Mouse (Mus musculus): Measurements from ENCODE around the gene Acadsb.

Gene Acadsb

DNA sequence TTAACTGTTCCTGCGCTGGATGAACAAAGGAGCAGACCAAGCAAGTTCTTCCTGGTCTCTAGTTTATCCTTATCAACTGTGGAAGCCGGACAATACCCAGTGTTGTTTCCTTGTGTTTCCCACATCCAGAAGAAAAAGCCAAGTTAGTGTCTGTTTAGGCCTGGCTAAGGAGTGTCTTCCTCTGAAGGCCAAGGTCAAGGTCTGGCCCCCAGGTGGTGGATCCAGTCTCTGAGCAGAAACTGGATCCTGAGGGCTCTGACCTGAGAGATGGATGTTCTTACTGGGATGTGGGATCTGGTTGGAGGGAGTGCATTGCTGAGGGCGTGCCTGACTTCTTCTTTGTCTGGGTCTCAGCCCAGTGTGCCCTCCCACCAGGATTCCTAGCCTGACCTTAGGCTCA, 55.3 kb downstream of the Acadsb start:
- DNase-seq (ENCODE audit: low spot score): no peak

DNA sequence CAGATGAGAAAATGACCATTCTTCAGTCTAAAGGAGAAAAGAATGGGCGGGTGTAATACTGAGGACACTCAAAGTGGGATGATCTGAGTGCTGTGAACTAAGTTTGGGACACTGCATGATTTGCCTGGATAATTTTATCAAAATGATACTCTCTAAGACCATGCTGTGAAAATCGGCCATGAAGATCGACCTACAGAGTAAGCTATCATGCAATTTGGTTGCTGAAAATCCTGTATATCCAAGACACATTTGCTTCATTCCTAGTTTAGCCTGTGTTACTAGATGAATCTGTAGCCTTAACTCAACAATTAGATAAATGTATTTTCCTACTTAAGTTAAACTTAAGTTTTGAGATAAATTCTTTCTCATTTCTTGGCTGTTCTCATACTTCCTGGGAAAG, 56.9 kb downstream of the Acadsb start:
- no peak for DNase-seq (ENCODE audit: low spot score)

DNA sequence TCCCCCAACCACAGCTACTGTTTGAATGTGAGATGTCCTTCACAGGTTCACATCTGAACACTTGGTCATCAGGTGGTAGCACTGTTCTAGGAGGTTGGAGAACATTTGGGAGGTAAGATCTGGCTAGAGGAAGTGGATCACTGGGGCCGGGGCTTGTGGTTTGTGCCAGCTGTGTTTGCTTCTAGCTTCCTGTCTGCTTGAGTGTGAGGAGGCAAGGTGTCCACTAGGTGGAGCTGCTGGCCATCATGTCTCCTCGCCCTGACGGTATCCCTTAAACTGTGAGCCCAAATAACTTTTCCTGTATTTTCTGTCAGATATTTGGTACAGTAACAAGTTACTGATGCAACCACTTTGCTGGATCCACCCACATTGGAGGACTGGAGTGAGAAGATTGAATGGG, 59.1 kb downstream of the Acadsb start:
- DNase-seq (ENCODE audit: low spot score): no peak

DNA sequence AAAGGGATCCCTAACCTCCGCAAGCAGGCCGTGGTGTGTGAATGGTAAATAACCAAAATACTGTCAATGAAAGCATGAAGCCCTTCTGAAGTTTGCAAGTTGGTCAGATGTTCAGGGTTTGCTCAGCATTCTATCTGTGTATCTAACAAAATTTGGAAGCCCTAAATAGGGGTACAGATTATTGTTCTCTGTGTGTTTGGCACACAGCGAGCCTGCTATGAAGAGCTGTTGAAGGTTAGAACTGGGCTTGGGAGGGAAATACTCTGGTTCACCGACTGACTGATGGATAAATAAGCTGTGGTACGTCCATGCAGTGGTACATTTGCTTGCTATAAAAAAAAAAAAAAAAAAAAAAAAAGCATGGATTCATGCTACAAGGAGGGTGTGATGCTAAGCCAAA, 61.1 kb downstream of the Acadsb start:
- DNase-seq (ENCODE audit: low spot score): no peak

DNA sequence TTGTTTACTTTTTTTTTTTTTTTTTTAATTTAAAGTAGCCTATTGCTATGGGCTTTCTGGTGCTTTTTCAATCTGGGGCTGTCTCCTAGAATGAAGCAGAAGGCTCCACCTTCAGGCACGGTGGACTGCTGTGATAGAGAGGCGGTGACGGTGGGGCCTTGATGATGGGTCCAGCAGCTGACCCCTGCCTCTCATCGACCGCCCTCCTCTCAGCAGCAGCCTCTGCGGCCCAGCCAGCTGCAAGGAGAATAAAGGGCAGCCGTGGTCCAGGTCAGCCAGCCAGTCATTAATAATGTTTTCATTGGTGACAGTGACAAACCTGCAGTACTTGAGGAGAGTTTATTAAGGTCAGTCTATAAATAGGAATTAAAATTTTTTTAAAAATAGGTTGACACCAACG, 66.7 kb downstream of the Acadsb start:
- no peak for DNase-seq (ENCODE audit: low spot score)

DNA sequence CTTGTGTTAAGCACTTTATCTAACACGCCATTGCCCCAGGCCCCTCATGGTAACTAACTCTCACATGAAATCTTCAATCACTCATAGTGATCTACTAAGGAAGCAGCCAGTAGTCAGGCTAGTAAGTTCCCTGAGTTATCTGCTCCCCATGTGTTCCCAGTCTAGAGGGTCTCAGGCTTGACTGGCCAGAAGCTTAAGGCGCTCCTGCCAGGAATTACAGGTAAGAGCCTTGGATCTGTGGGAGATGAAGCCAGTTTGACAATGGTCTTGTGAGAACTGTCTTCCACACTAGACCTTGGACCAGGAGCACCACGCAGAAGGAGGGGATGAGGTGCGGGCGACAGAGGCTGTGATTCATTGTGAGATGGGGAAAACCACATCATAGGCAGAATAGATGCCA, 68.0 kb downstream of the Acadsb start:
- DNase-seq (ENCODE audit: low spot score): no peak
